Mouse (Mus musculus): Measurements from ENCODE around the gene Lrrc74a. TPM values are rescaled to one million over a fixed set of nuclear protein-coding genes. Genes with fewer than 3 reads are reported as not detected.

Gene Lrrc74a
- polyA plus RNA-seq, 1 experiment from 2014 or later, result not detected

- Histone ChIP-seq H3K27ac (replicated peaks; ENCODE audit: low read depth, low read length) (no peak overlapping the region), H3K9me3 (replicated peaks; ENCODE audit: control insufficient read depth, low read length) (no peaks in the 10 kb centered on the region; the same call in 1 of the 2 replicates), H3K4me2 (ENCODE audit: low read depth, low read length) (no peak overlapping the region), H3K27me3 (ENCODE audit: control insufficient read depth, insufficient read depth, low read length) (no peaks in the 10 kb centered on the region), H3K36me3 (replicated peaks; ENCODE audit: control insufficient read depth, insufficient read depth, low read depth, low read length) (no peaks in the 10 kb centered on the region), H3K9ac (replicated peaks; ENCODE audit: low read length) (no peak overlapping the region), H3K4me1 (ENCODE audit: control insufficient read depth, insufficient read depth, low read length) (no peaks in the 10 kb centered on the region), H3K4me3 (ENCODE audit: low read depth, low read length) (no peak overlapping the region)
- no peak; the same call in 1 of the 2 replicates for ATAC-seq (replicated peaks; ENCODE audit: insufficient number of reproducible peaks, low FRiP score, low TSS enrichment, low read depth)
- peak; percentile 68 for DNase-seq (ENCODE audit: low spot score)
- WGBS, result 50% methylated on average over 11 of the region's 11 CpGs
Observed at GRCm38 (mm10) chr12:86779206-86779989, 45.2 kb downstream of the Lrrc74a start.

DNA sequence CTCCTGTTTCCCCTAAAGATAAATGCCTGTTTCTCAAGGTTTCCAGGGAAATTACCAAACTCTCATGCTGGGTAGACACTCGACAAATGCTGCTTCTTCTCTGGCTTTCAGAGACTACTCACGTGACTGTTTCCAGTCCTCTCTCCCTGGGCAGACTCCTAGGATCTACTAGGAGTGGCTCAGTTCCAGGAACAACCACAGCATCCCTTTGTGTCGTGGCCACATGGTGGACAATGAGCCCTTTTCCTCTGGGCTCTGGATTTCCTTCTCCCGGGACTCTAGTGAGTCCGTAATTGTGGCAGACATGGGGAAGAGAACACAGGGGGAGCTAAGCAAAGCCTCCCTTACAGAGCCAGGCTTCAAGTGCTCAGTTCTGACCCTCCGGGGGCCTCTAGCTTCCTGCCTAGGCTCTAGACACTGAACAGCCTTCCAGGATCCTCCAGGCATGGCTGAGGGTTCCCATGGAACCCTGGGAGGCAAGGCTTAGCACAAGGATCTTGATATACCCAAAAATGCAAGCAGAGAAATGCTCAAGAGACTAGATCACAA lies 47.6 kb downstream of the Lrrc74a start:
- no peak for ATAC-seq (replicated peaks; ENCODE audit: insufficient number of reproducible peaks, low FRiP score, low TSS enrichment, low read depth)
- no peak overlapping the region for H3K9ac ChIP-seq (replicated peaks; ENCODE audit: low read length)
- no peak overlapping the region for H3K27ac ChIP-seq (replicated peaks; ENCODE audit: low read depth, low read length)

GRCm38 (mm10) chr12:86786149-86787019 lies 52.2 kb downstream of the Lrrc74a start:
- no peak overlapping the region for H3K4me2 ChIP-seq (ENCODE audit: low read depth, low read length)
- no peaks in the 10 kb centered on the region for H3K9me3 ChIP-seq (replicated peaks; ENCODE audit: control insufficient read depth, low read length)
- WGBS, result 59% methylated on average over 12 of the region's 12 CpGs
- H3K27ac ChIP-seq (replicated peaks; ENCODE audit: low read depth, low read length), result no peak overlapping the region
- no peaks in the 10 kb centered on the region for H3K36me3 ChIP-seq (replicated peaks; ENCODE audit: control insufficient read depth, insufficient read depth, low read depth, low read length)
- no peaks in the 10 kb centered on the region for H3K4me1 ChIP-seq (ENCODE audit: control insufficient read depth, insufficient read depth, low read length)
- no peak overlapping the region for H3K9ac ChIP-seq (replicated peaks; ENCODE audit: low read length)
- no peak overlapping the region for H3K4me3 ChIP-seq (ENCODE audit: low read depth, low read length)
- no peaks in the 10 kb centered on the region for H3K27me3 ChIP-seq (ENCODE audit: control insufficient read depth, insufficient read depth, low read length)
- DNase-seq (ENCODE audit: low spot score) (no peak), ATAC-seq (replicated peaks; ENCODE audit: insufficient number of reproducible peaks, low FRiP score, low TSS enrichment, low read depth) (peak; percentile 26)

More for the DNA sequence above, 47.6 kb downstream of the Lrrc74a start:
- DNase-seq (ENCODE audit: low spot score), result no peak
- Histone ChIP-seq H3K4me2 (ENCODE audit: low read depth, low read length) (no peak overlapping the region), H3K4me1 (ENCODE audit: control insufficient read depth, insufficient read depth, low read length) (no peaks in the 10 kb centered on the region), H3K36me3 (replicated peaks; ENCODE audit: control insufficient read depth, insufficient read depth, low read depth, low read length) (no peaks in the 10 kb centered on the region), H3K9me3 (replicated peaks; ENCODE audit: control insufficient read depth, low read length) (no peaks in the 10 kb centered on the region), H3K27me3 (ENCODE audit: control insufficient read depth, insufficient read depth, low read length) (no peaks in the 10 kb centered on the region), H3K4me3 (ENCODE audit: low read depth, low read length) (no peak overlapping the region)
- 34% methylated on average over 6 of the region's 6 CpGs for WGBS

- WGBS, result 64% methylated on average over 4 of the region's 4 CpGs
- H3K4me1 ChIP-seq (ENCODE audit: control insufficient read depth, insufficient read depth, low read length), result no peaks in the 10 kb centered on the region
Observed at GRCm38 (mm10) chr12:86787020-86787553, 52.9 kb downstream of the Lrrc74a start.

GRCm38 (mm10) chr12:86790100-86790848 lies 56.1 kb downstream of the Lrrc74a start:
- Histone ChIP-seq H3K9ac (replicated peaks; ENCODE audit: low read length) (no peak overlapping the region), H3K27ac (replicated peaks; ENCODE audit: low read depth, low read length) (no peak overlapping the region), H3K4me1 (ENCODE audit: control insufficient read depth, insufficient read depth, low read length) (no peaks in the 10 kb centered on the region), H3K4me2 (ENCODE audit: low read depth, low read length) (no peak overlapping the region), H3K27me3 (ENCODE audit: control insufficient read depth, insufficient read depth, low read length) (no peaks in the 10 kb centered on the region), H3K36me3 (replicated peaks; ENCODE audit: control insufficient read depth, insufficient read depth, low read depth, low read length) (no peaks in the 10 kb centered on the region), H3K9me3 (replicated peaks; ENCODE audit: control insufficient read depth, low read length) (no peaks in the 10 kb centered on the region), H3K4me3 (ENCODE audit: low read depth, low read length) (no peak overlapping the region)
- 43% methylated on average over 6 of the region's 6 CpGs for WGBS
- ATAC-seq (replicated peaks; ENCODE audit: insufficient number of reproducible peaks, low FRiP score, low TSS enrichment, low read depth) (no peak), DNase-seq (ENCODE audit: low spot score) (no peak)

More at GRCm38 (mm10) chr12:86787020-86787553, 52.9 kb downstream of the Lrrc74a start:
- H3K27ac ChIP-seq (replicated peaks; ENCODE audit: low read depth, low read length), result no peak overlapping the region
- H3K9me3 ChIP-seq (replicated peaks; ENCODE audit: control insufficient read depth, low read length), result no peaks in the 10 kb centered on the region
- DNase-seq (ENCODE audit: low spot score) (no peak), ATAC-seq (replicated peaks; ENCODE audit: insufficient number of reproducible peaks, low FRiP score, low TSS enrichment, low read depth) (peak; percentile 74)
- no peak overlapping the region for H3K4me2 ChIP-seq (ENCODE audit: low read depth, low read length)
- H3K36me3 ChIP-seq (replicated peaks; ENCODE audit: control insufficient read depth, insufficient read depth, low read depth, low read length), result no peaks in the 10 kb centered on the region
- H3K4me3 ChIP-seq (ENCODE audit: low read depth, low read length), result no peak overlapping the region
- H3K27me3 ChIP-seq (ENCODE audit: control insufficient read depth, insufficient read depth, low read length), result no peaks in the 10 kb centered on the region
- no peak overlapping the region for H3K9ac ChIP-seq (replicated peaks; ENCODE audit: low read length)

DNA sequence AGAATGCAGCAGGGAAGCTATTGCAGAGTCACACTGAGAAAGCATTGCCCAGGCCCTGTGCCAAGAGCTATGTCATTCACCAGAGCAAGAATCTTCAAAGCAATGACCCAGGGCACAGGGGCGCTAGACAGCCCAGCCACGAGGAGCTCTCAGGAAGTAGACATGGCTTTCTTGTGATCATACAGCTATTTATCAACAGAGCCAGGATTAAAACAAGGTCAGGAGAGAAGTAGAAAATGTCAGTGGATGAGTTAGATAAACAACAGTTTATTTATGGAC lies 56.6 kb downstream of the Lrrc74a start:
- H3K36me3 ChIP-seq (replicated peaks; ENCODE audit: control insufficient read depth, insufficient read depth, low read depth, low read length), result no peaks in the 10 kb centered on the region
- no peak for ATAC-seq (replicated peaks; ENCODE audit: insufficient number of reproducible peaks, low FRiP score, low TSS enrichment, low read depth)
- H3K9ac ChIP-seq (replicated peaks; ENCODE audit: low read length), result no peak overlapping the region
- no peaks in the 10 kb centered on the region for H3K27me3 ChIP-seq (ENCODE audit: control insufficient read depth, insufficient read depth, low read length)
- no peaks in the 10 kb centered on the region for H3K9me3 ChIP-seq (replicated peaks; ENCODE audit: control insufficient read depth, low read length)
- no peak overlapping the region for H3K27ac ChIP-seq (replicated peaks; ENCODE audit: low read depth, low read length)
- no peak overlapping the region for H3K4me2 ChIP-seq (ENCODE audit: low read depth, low read length)
- no peak for DNase-seq (ENCODE audit: low spot score)
- 47% methylated on average over 2 of the region's 2 CpGs for WGBS
- no peaks in the 10 kb centered on the region for H3K4me1 ChIP-seq (ENCODE audit: control insufficient read depth, insufficient read depth, low read length)
- H3K4me3 ChIP-seq (ENCODE audit: low read depth, low read length), result no peak overlapping the region

- WGBS, result 75% methylated on average over 2 of the region's 2 CpGs
- no peaks in the 10 kb centered on the region for H3K36me3 ChIP-seq (replicated peaks; ENCODE audit: control insufficient read depth, insufficient read depth, low read depth, low read length)
- H3K9me3 ChIP-seq (replicated peaks; ENCODE audit: control insufficient read depth, low read length), result no peaks in the 10 kb centered on the region
Observed at GRCm38 (mm10) chr12:86791987-86792386, 57.8 kb downstream of the Lrrc74a start.

More at GRCm38 (mm10) chr12:86791987-86792386, 57.8 kb downstream of the Lrrc74a start:
- Histone ChIP-seq H3K9ac (replicated peaks; ENCODE audit: low read length) (no peak overlapping the region), H3K4me1 (ENCODE audit: control insufficient read depth, insufficient read depth, low read length) (no peaks in the 10 kb centered on the region), H3K4me3 (ENCODE audit: low read depth, low read length) (no peak overlapping the region), H3K27ac (replicated peaks; ENCODE audit: low read depth, low read length) (no peak overlapping the region), H3K4me2 (ENCODE audit: low read depth, low read length) (no peak overlapping the region), H3K27me3 (ENCODE audit: control insufficient read depth, insufficient read depth, low read length) (no peaks in the 10 kb centered on the region)
- ATAC-seq (replicated peaks; ENCODE audit: insufficient number of reproducible peaks, low FRiP score, low TSS enrichment, low read depth), result no peak
- DNase-seq (ENCODE audit: low spot score), result no peak
